Mouse (Mus musculus) forebrain, embryonic 10.5 days (tissue): ENCODE measurements around the gene Ptcd2. TPM values are rescaled to one million over a fixed set of nuclear protein-coding genes. Genes with fewer than 3 reads are reported as not detected.

Source experiments
- DNase-seq: peaks from one replicate; pipeline ENCODE4 v3.0.0-alpha.2; 2017; ENCODE audit warnings: low spot score; ENCODE audit errors: extremely low spot score
- H3K27ac ChIP-seq: fragments of 300-500 bp; sonication (generic); 2 replicates; pipeline ENCODE4 v1.5.1; 2016; ENCODE audit warnings: mild to moderate bottlenecking
- H3K27me3 ChIP-seq: fragments of 300-500 bp; sonication (generic); 2 replicates; pipeline ENCODE4 v1.6.1; 2016; ENCODE audit warnings: mild to moderate bottlenecking; ENCODE audit not compliant: poor library complexity, severe bottlenecking
- H3K36me3 ChIP-seq: fragments of 300-500 bp; sonication (generic); replicated peaks from 2 replicates; pipeline ENCODE4 v1.6.1; 2016; ENCODE audit warnings: mild to moderate bottlenecking, moderate library complexity
- H3K4me1 ChIP-seq: fragments of 300-500 bp; sonication (generic); 2 replicates; pipeline ENCODE4 v1.6.1; 2016
- H3K4me3 ChIP-seq: fragments of 300-500 bp; sonication (generic); 2 replicates; pipeline ENCODE4 v1.5.1; 2016; ENCODE audit warnings: mild to moderate bottlenecking, moderate library complexity
- H3K9me3 ChIP-seq: fragments of 300-500 bp; sonication (generic); 2 replicates; pipeline ENCODE4 v1.6.1; 2016; ENCODE audit warnings: mild to moderate bottlenecking, moderate library complexity
- WGBS: fragments of 180-500 bp; shearing (Covaris S2); methylation state at CpG from one replicate; pipeline ENCODE4 v1.1.7; 2016; 5-methylcytosine and 5-hydroxymethylcytosine counted together
- polyA plus RNA-seq: library from polyadenylated mRNA; unstranded; fragments of >200 nt; fragmentation: Nextera tagmentation; extraction: Ambion mirVana; gene quantifications from 2 replicates; pipeline ENCODE4 v1.2.1, GENCODE M21; 2016

The Ptcd2 gene
- polyA plus RNA-seq, 1 experiment from 2014 or later: 54.6 TPM

DNA sequence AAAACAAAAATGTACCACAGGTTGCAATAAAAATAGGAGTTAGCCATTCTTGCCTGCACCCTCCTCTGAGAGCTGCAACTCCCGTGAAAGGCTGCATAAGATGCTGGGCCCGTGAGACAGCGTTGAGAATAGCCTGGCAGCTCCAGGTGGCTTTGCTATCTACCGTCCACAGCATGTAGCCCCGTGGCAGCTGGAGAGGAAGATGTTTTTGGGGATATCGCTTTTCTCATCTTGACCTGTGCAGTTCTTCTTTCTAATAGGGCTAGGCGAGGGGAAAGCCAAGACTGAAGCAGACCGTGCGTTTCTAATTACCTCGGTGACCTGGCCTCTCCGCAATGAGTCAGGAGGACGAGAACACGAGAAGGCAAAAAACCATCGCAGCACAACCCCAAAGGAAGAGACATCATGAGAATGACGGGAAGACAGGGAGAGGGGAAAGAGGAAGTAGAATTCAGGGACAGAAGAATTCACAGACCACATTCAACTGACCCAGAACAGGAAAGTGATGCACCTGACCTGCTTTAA is 29.8 kb downstream of the Ptcd2 start:
- H3K27ac ChIP-seq: no peak overlapping the region
- H3K27me3 ChIP-seq: no peaks in the 10 kb centered on the region
- peaks cover 8% of the 10 kb centered on the region for H3K36me3 ChIP-seq
- no peak for DNase-seq
- 72% methylated on average over 15 of the region's 15 CpGs for WGBS
- no peaks in the 10 kb centered on the region for H3K4me1 ChIP-seq
- no peaks in the 10 kb centered on the region for H3K9me3 ChIP-seq
- no peak overlapping the region for H3K4me3 ChIP-seq

DNA sequence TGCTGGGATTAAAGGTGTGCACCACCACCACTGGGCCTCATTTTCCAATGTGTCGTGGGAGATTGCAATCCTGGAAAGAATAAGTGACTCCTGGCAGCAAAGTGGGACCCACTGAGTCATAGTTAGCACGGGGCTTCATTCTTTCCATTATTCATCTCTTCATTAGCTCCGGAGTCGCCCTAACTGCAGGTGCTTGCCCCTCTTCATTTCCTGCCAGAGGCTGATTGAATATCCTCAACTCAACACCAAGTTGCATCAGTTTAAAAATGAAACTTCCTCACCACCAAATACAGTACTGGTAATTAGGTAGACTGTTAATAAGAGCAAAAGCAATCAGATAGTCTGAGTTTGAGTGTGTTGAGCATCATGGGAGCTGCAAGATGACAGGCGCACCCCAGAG is 30.4 kb downstream of the Ptcd2 start:
- H3K9me3 ChIP-seq: no peaks in the 10 kb centered on the region
- 90% methylated on average over 5 of the region's 5 CpGs for WGBS

DNA sequence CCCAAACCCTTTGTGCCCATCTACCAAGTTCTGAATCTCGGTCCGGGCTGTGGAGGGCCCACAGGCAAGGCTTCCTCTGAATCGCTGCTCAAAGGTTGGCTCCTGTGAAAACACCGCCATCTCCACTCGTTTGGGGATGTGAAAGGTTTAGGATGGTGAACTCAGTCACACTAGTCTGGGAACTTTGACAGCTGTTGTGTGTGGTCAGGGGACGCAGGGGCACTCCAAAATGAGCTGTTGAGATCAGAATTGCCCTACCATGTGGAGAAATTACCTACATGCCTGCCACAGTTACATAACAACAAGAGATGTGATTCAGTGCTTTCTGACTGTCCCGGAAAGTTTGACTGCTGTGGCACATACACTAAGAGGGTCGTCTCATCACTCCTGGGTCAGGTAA is 36.1 kb downstream of the Ptcd2 start:
- H3K4me1 ChIP-seq: peaks cover 6% of the 10 kb centered on the region
- 91% methylated on average over 8 of the region's 8 CpGs for WGBS
- H3K4me3 ChIP-seq: no peak overlapping the region
- H3K9me3 ChIP-seq: no peaks in the 10 kb centered on the region
- no peak for DNase-seq
- H3K27ac ChIP-seq: no peak overlapping the region
- H3K36me3 ChIP-seq: no peaks in the 10 kb centered on the region
- no peaks in the 10 kb centered on the region for H3K27me3 ChIP-seq

More for the DNA sequence above, 30.4 kb downstream of the Ptcd2 start:
- Histone ChIP-seq H3K36me3 (peaks cover 2% of the 10 kb centered on the region), H3K4me1 (no peaks in the 10 kb centered on the region), H3K27ac (no peak overlapping the region), H3K27me3 (no peaks in the 10 kb centered on the region), H3K4me3 (no peak overlapping the region)
- no peak for DNase-seq

DNA sequence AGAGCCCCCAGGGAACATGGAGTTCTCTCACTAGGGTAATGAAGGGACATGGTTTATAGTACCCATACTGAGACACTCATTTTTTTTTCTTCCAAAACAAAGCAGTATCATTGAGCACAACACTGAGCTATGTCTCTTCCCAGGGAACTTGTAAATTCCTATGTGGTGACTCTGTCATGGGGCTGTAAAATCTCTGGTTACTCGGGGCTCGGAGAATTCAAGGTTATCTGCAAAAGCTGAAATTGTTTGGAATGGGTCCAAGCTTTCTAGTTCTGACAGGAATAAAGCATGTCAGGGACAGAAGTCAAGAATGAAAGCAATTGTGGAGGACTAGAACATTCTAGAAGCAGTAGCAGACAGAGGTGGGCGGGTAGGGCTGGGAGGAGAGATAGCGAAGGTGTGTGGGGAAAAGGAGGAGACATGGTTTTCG is 36.6 kb downstream of the Ptcd2 start:
- H3K27ac ChIP-seq: no peak overlapping the region
- H3K4me1 ChIP-seq: peaks cover 6% of the 10 kb centered on the region
- no peaks in the 10 kb centered on the region for H3K36me3 ChIP-seq
- 84% methylated on average over 5 of the region's 5 CpGs for WGBS
- DNase-seq: no peak
- H3K4me3 ChIP-seq: no peak overlapping the region
- no peaks in the 10 kb centered on the region for H3K9me3 ChIP-seq
- no peaks in the 10 kb centered on the region for H3K27me3 ChIP-seq

DNA sequence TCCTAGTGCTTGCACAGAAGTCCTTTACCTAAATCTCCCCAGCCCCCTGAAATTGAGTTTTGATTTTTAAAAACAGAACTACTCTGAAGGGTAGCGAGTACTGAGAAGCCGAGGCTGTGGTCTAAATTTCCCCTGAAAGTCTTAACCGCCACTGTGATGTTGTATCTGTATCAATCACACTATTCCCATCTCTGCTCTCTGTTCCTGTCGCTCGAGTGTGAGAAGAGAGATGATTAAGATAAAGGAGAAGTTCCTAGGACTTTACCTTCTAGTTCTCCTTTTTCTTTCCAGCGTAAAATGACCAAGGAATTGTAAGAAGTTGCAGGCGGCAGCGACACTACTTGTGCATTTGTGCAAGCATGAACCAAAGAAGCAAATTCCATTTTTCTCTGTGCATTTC is 38.3 kb downstream of the Ptcd2 start:
- WGBS: 91% methylated on average over 8 of the region's 8 CpGs
- Histone ChIP-seq H3K4me1 (peaks cover 6% of the 10 kb centered on the region), H3K27ac (no peak overlapping the region), H3K4me3 (no peak overlapping the region), H3K27me3 (no peaks in the 10 kb centered on the region), H3K36me3 (no peaks in the 10 kb centered on the region), H3K9me3 (no peaks in the 10 kb centered on the region)
- DNase-seq: no peak

DNA sequence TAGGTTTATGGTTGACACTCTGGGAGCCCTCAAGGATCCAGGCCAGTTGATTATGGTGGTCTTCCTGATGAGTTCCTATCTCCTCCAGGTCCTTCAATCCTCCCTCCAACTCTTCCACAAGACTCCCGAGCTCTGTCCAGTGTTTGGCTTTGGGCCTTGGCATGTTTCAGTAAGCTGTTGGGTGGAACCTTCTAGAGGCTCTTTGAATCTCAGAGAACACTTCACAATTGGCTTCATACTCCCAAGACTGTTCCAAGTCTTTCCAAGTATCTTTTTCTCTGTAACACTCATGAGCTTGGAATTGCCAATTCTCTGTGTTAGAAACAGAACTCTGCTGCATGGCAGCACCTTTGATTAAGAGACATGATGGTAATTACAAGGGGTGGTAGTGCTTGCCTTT is 39.3 kb downstream of the Ptcd2 start:
- no peak overlapping the region for H3K27ac ChIP-seq
- DNase-seq: no peak
- no peaks in the 10 kb centered on the region for H3K36me3 ChIP-seq
- 79% methylated on average over 1 of the region's 1 CpGs for WGBS
- H3K27me3 ChIP-seq: no peaks in the 10 kb centered on the region
- H3K4me1 ChIP-seq: peaks cover 6% of the 10 kb centered on the region
- H3K9me3 ChIP-seq: no peaks in the 10 kb centered on the region
- H3K4me3 ChIP-seq: no peak overlapping the region

DNA sequence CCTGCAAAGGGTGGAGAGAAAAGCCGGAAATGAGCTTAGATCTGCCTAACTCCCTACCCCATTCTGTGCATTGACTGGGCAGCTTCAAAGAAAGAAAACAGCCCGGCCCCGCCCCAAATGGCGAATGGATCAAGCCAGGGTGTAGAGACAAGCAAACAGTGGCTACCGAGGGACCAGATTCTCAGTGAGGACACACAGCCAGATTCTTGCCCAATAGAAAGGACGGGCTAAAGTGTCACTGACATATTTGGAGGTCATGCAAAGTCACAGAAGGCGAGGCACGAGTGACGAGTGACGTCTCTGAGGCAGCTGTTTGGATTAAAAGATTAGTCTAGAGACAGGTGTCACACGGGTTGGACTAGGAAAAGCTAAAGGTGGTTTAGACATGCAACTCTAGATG is 40.1 kb downstream of the Ptcd2 start:
- DNase-seq: no peak
- H3K4me1 ChIP-seq: peaks cover 6% of the 10 kb centered on the region
- H3K36me3 ChIP-seq: no peaks in the 10 kb centered on the region
- H3K9me3 ChIP-seq: no peaks in the 10 kb centered on the region
- no peak overlapping the region for H3K4me3 ChIP-seq
- no peaks in the 10 kb centered on the region for H3K27me3 ChIP-seq
- 73% methylated on average over 11 of the region's 11 CpGs for WGBS
- no peak overlapping the region for H3K27ac ChIP-seq

DNA sequence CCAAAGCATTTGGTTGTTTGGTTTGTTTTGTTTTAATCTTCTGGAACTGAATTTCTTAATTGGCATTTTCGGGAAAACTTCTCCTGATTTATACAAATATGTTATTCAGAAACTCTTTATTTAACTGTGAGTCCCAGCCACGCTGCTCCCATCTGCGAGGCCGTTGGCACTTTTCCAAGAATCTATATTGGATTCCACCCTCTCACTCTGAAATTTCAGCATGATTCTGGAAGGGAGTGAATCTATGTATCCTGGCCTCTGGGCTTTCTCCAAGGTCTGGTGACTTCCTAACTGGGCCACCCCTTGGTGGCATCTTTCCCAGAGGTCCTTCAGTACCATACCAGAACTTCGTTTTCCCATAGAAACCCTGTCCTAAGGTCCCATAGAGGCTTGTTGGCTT is 40.7 kb downstream of the Ptcd2 start:
- no peak overlapping the region for H3K4me3 ChIP-seq
- no peak for DNase-seq
- no peaks in the 10 kb centered on the region for H3K27me3 ChIP-seq
- no peaks in the 10 kb centered on the region for H3K36me3 ChIP-seq
- H3K4me1 ChIP-seq: peaks cover 6% of the 10 kb centered on the region
- 82% methylated on average over 5 of the region's 5 CpGs for WGBS
- H3K27ac ChIP-seq: no peak overlapping the region
- no peaks in the 10 kb centered on the region for H3K9me3 ChIP-seq

DNA sequence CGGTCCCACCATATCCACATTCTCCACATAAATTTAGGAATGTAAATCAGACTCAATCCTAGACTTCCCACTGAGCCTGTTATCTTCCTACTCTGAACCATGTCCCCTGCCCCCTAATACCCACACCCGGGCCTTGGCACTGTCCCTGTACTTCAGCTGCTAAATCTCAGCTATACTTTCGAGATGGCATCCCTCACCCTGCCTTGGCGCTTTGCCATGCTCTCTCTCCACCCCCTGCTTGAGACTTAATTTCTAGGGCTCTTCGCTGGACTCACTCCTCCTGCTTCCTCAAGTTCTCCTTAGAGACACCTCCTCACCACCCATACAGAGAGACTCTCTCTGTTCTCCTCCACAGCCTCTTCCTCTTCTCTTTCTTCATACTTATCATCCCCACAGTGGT is 44.6 kb downstream of the Ptcd2 start:
- Histone ChIP-seq H3K36me3 (no peaks in the 10 kb centered on the region), H3K27me3 (no peaks in the 10 kb centered on the region), H3K4me1 (peaks cover 6% of the 10 kb centered on the region), H3K9me3 (peaks cover 6% of the 10 kb centered on the region; the same call in 1 of the 2 replicates), H3K27ac (no peak overlapping the region), H3K4me3 (no peak overlapping the region)
- DNase-seq: no peak
- 94% methylated on average over 5 of the region's 5 CpGs for WGBS

DNA sequence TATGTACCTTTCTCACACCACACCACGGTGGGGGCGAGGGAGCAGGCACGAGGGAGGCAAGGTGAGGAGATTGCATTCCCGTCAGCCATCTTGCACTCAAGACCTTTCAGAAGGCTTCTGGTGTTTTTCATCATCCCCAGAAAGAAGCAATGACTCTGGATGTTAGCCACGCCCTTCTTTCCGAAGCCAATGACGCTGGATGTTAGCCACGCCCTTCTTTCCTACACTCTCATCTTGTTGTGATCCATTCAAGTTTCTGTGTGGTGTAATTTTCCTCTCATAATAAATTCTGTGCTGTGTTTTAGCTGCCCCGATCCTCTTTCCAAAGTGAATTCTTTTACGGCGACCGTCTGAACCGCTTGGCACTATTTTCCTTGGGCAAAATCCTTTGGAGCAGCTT is 50.3 kb downstream of the Ptcd2 start:
- no peak overlapping the region for H3K4me3 ChIP-seq
- H3K27me3 ChIP-seq: no peaks in the 10 kb centered on the region
- H3K36me3 ChIP-seq: no peaks in the 10 kb centered on the region
- H3K27ac ChIP-seq: no peak overlapping the region
- WGBS: 94% methylated on average over 13 of the region's 13 CpGs
- DNase-seq: no peak
- H3K4me1 ChIP-seq: no peaks in the 10 kb centered on the region
- H3K9me3 ChIP-seq: peaks cover 6% of the 10 kb centered on the region; the same call in 1 of the 2 replicates

DNA sequence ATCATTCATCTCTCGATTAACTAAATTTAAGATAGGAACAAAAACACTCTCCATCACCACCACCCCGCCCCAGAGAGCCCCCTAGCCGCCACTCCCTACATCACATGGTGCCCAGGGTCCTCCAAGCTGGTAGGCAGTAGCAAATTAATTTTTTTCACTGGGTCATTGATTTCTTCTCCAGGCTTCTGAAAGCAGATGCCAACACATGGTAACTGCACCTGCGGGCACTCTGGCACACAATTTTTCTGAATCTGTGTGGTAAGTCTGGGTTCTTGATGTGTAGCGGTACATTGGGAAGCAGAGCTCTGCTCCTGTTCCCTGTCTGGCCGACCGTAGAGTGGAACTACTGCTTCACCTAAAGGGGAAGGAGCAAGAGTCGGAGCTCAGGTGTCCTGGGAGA is 53.7 kb downstream of the Ptcd2 start:
- no peak for DNase-seq
- WGBS: 93% methylated on average over 8 of the region's 8 CpGs
- no peaks in the 10 kb centered on the region for H3K4me1 ChIP-seq

DNA sequence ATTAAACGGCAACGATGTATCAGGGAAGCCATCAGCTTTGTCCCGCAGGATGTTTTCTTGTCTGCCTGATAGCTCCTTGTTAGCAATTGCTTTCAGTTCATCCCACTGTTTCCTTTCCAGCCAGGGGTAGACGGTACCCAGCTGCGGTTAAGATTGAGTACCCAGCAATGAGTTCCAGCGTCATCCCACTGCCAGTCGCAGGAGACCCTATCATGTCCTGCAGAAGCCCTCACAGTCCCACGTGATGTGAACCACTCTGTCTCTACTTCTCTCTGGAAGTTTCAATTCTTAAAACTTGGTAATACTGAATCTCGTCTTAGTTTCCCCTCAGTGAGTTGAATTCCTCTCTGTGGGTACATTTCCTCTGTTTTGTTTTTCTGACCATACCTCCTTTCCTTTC is 56.7 kb downstream of the Ptcd2 start:
- Histone ChIP-seq H3K4me3 (no peak overlapping the region), H3K4me1 (peaks cover 19% of the 10 kb centered on the region)
- 92% methylated on average over 9 of the region's 9 CpGs for WGBS

More for the DNA sequence above, 53.7 kb downstream of the Ptcd2 start:
- no peaks in the 10 kb centered on the region for H3K27me3 ChIP-seq
- no peak overlapping the region for H3K4me3 ChIP-seq
- no peaks in the 10 kb centered on the region for H3K36me3 ChIP-seq
- no peak overlapping the region for H3K27ac ChIP-seq
- peaks cover 6% of the 10 kb centered on the region; the same call in 1 of the 2 replicates for H3K9me3 ChIP-seq

DNA sequence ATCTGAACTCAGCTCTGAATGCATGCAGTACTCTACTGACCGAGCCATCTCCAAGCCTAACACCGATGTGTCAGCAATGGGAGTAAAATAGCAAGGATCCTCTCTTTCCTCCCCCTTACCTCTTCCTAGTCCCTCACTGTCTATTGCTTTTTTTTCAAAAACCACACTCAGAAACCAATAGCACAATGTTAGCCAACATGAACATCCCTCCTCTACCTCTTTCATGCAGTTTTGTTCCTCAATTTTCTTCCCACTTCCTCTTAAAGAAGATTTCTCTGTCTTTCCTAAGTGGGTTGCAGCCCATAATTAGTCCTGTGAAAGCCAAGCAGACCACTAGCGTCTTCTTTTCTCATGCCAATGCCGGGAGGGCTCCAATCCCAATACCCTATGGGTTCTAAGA is 57.3 kb downstream of the Ptcd2 start:
- H3K27ac ChIP-seq: no peak overlapping the region
- peaks cover 19% of the 10 kb centered on the region for H3K4me1 ChIP-seq
- H3K9me3 ChIP-seq: no peaks in the 10 kb centered on the region
- no peak overlapping the region for H3K4me3 ChIP-seq
- no peaks in the 10 kb centered on the region for H3K27me3 ChIP-seq
- 91% methylated on average over 4 of the region's 4 CpGs for WGBS
- no peaks in the 10 kb centered on the region for H3K36me3 ChIP-seq
- DNase-seq: no peak

More for the DNA sequence above, 56.7 kb downstream of the Ptcd2 start:
- no peaks in the 10 kb centered on the region for H3K9me3 ChIP-seq
- no peak overlapping the region for H3K27ac ChIP-seq
- H3K27me3 ChIP-seq: no peaks in the 10 kb centered on the region
- H3K36me3 ChIP-seq: no peaks in the 10 kb centered on the region
- no peak for DNase-seq

DNA sequence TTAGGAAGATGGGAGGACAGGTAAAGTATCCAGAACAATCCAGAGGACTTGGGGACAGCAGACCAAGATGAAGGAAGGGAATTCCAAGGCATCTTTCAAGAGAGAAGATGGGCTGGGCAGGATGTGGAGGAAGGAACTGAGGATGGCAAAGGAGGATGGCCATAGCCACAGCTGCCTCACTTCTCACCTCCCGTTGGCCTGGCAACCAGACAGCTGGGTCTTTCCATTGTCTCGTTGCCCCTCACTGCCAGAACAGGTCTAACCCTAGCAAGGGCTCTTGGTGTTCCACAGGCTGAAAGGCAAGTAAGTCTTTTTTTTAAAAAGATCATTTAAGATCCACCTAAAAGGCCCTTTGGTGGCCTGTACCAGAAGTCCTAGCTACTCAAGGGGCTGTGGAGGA is 59.3 kb downstream of the Ptcd2 start:
- peaks cover 19% of the 10 kb centered on the region for H3K4me1 ChIP-seq
- no peaks in the 10 kb centered on the region for H3K27me3 ChIP-seq
- no peaks in the 10 kb centered on the region for H3K36me3 ChIP-seq
- DNase-seq: no peak
- H3K27ac ChIP-seq: no peak overlapping the region
- 56% methylated on average over 2 of the region's 2 CpGs for WGBS
- no peak overlapping the region for H3K4me3 ChIP-seq
- no peaks in the 10 kb centered on the region for H3K9me3 ChIP-seq
